Mouse (Mus musculus): ENCODE measurements around the gene Dscaml1. TPM values are rescaled to one million over a fixed set of nuclear protein-coding genes. Genes with fewer than 3 reads are reported as not detected.

Gene Dscaml1
- polyA plus RNA-seq, 1 experiment = 32.4 TPM

DNA sequence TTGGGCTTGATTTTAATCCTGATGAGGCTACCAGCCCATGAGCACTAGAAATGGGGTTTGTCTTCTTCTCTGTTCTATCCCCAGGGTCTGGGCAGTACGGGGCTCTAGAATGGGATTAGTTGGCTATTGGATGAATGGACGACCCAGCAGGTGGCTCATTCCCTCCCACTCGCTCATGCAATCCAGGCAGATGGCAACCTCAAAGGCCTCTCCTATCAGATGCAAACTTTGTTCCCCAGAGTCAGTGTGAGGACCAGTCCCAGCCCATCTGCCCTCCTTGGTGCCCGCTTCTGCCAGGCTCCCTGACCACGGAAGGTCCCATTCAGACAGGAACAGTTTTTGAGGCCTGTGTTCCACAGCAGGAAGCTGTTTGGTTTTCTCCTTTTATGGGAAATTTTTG is 123.4 kb downstream of the Dscaml1 start:
- Histone ChIP-seq H3K4me3 (ENCODE audit: control insufficient read depth, low read depth, low read length) (no peak overlapping the region), H3K27me3 (ENCODE audit: control insufficient read depth, insufficient read depth, low read length) (no peaks in the 10 kb centered on the region), H3K27ac (ENCODE audit: control insufficient read depth, insufficient read depth, low read depth, low read length) (no peak overlapping the region), H3K36me3 (ENCODE audit: control insufficient read depth, insufficient read depth, low read length) (no peaks in the 10 kb centered on the region), H3K4me1 (ENCODE audit: control insufficient read depth, insufficient read depth, low read length) (no peaks in the 10 kb centered on the region)
- no peak for TF ChIP-seq POLR2A (IDR thresholded peaks at IDR 0.05; ENCODE audit: control insufficient read depth, low read depth, low read length)
- TF ChIP-seq CTCF (IDR thresholded peaks at IDR 0.05; ENCODE audit: control insufficient read depth, insufficient read depth, insufficient replicate concordance, low read depth, low read length) = no peak

DNA sequence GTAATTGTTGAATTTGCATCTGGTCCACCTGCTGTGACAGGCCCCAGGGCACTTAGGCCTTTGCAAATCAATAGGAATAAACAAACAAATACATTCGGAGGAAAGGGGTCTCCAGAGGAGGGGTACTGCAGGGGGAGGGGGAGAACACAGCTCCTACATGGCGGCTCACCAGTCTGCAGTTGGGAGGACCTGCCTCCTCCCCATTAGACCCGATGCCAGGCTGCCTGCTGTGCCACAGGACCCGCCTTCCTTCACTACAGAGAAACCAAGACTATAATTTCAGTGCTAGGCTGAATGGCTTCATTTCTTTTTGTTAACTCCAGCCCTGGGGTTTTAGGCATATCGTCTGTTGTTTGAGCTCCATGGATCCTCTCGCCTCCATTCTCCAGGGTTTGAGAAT is 123.8 kb downstream of the Dscaml1 start:
- H3K4me1 ChIP-seq (ENCODE audit: control insufficient read depth, insufficient read depth, low read length) = peaks cover 2% of the 10 kb centered on the region; the same call in 1 of the 2 replicates

DNA sequence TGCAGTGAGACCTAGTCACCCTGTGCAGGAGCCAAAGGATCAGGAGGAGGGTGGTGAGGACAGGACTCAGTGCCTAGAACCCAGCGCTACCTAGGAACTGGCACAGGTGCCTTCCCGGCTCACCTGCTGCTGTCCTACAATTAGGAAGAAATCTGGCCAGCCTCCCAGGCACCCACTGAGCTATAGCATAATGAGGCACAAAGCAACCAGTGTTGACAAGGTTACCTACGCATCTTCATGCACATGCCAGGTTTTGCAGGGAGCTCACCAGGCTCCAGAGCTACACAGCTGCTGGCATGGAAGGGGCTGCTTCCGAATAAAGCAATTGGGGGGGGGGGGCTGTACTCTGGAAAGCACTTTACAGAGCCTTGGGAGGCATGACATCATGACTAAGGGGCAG is 124.2 kb downstream of the Dscaml1 start:
- no peaks in the 10 kb centered on the region for H3K36me3 ChIP-seq (ENCODE audit: control insufficient read depth, insufficient read depth, low read length)
- no peaks in the 10 kb centered on the region for H3K27me3 ChIP-seq (ENCODE audit: control insufficient read depth, insufficient read depth, low read length)
- peaks cover 2% of the 10 kb centered on the region; the same call in 1 of the 2 replicates for H3K4me1 ChIP-seq (ENCODE audit: control insufficient read depth, insufficient read depth, low read length)
- H3K27ac ChIP-seq (ENCODE audit: control insufficient read depth, insufficient read depth, low read depth, low read length) = no peak overlapping the region
- TF ChIP-seq CTCF (IDR thresholded peaks at IDR 0.05; ENCODE audit: control insufficient read depth, insufficient read depth, insufficient replicate concordance, low read depth, low read length) (no peak), POLR2A (IDR thresholded peaks at IDR 0.05; ENCODE audit: control insufficient read depth, low read depth, low read length) (no peak)
- H3K4me3 ChIP-seq (ENCODE audit: control insufficient read depth, low read depth, low read length) = no peak overlapping the region

More for the DNA sequence above, 123.8 kb downstream of the Dscaml1 start:
- no peak for TF ChIP-seq CTCF (IDR thresholded peaks at IDR 0.05; ENCODE audit: control insufficient read depth, insufficient read depth, insufficient replicate concordance, low read depth, low read length)
- no peak for TF ChIP-seq POLR2A (IDR thresholded peaks at IDR 0.05; ENCODE audit: control insufficient read depth, low read depth, low read length)
- Histone ChIP-seq H3K27me3 (ENCODE audit: control insufficient read depth, insufficient read depth, low read length) (no peaks in the 10 kb centered on the region), H3K27ac (ENCODE audit: control insufficient read depth, insufficient read depth, low read depth, low read length) (no peak overlapping the region), H3K4me3 (ENCODE audit: control insufficient read depth, low read depth, low read length) (no peak overlapping the region), H3K36me3 (ENCODE audit: control insufficient read depth, insufficient read depth, low read length) (no peaks in the 10 kb centered on the region)

- Histone ChIP-seq H3K27ac (ENCODE audit: control insufficient read depth, insufficient read depth, low read depth, low read length) (no peak overlapping the region), H3K4me3 (ENCODE audit: control insufficient read depth, low read depth, low read length) (no peak overlapping the region), H3K27me3 (ENCODE audit: control insufficient read depth, insufficient read depth, low read length) (no peaks in the 10 kb centered on the region), H3K4me1 (ENCODE audit: control insufficient read depth, insufficient read depth, low read length) (peaks cover 2% of the 10 kb centered on the region; the same call in 1 of the 2 replicates), H3K36me3 (ENCODE audit: control insufficient read depth, insufficient read depth, low read length) (no peaks in the 10 kb centered on the region)
- TF ChIP-seq POLR2A (IDR thresholded peaks at IDR 0.05; ENCODE audit: control insufficient read depth, low read depth, low read length) (no peak), CTCF (IDR thresholded peaks at IDR 0.05; ENCODE audit: control insufficient read depth, insufficient read depth, insufficient replicate concordance, low read depth, low read length) (no peak)
Measured at GRCm38 (mm10) chr9:45555036-45555826, 128.8 kb downstream of the Dscaml1 start.

- Histone ChIP-seq H3K4me1 (ENCODE audit: control insufficient read depth, insufficient read depth, low read length) (peaks cover 2% of the 10 kb centered on the region; the same call in 1 of the 2 replicates), H3K27me3 (ENCODE audit: control insufficient read depth, insufficient read depth, low read length) (no peaks in the 10 kb centered on the region), H3K36me3 (ENCODE audit: control insufficient read depth, insufficient read depth, low read length) (no peaks in the 10 kb centered on the region), H3K27ac (ENCODE audit: control insufficient read depth, insufficient read depth, low read depth, low read length) (no peak overlapping the region), H3K4me3 (ENCODE audit: control insufficient read depth, low read depth, low read length) (no peak overlapping the region)
- no peak for TF ChIP-seq POLR2A (IDR thresholded peaks at IDR 0.05; ENCODE audit: control insufficient read depth, low read depth, low read length)
- TF ChIP-seq CTCF (IDR thresholded peaks at IDR 0.05; ENCODE audit: control insufficient read depth, insufficient read depth, insufficient replicate concordance, low read depth, low read length) = no peak
Measured at GRCm38 (mm10) chr9:45556882-45557281, 130.5 kb downstream of the Dscaml1 start.

DNA sequence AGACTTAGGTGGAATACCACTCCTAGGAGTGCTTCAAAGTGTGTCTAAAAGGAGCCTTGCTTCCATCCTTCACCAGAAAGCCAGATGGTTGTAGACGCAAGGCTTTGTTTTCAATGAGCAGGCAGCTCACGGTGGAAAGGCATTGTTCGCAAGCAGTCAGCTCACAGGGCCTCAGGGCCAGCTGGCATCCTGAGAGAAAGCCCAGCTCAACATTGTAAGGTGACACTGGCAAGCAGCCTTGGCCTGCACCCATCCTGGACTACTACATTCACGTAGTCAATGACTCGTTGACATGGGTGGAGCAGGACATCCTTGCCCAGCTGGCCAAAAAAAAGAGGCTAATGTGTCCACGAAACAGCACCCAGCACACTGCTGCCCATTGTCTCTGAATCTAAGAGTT is 134.6 kb downstream of the Dscaml1 start:
- no peaks in the 10 kb centered on the region for H3K4me1 ChIP-seq (ENCODE audit: control insufficient read depth, insufficient read depth, low read length)
- TF ChIP-seq POLR2A (IDR thresholded peaks at IDR 0.05; ENCODE audit: control insufficient read depth, low read depth, low read length) = no peak
- TF ChIP-seq CTCF (IDR thresholded peaks at IDR 0.05; ENCODE audit: control insufficient read depth, insufficient read depth, insufficient replicate concordance, low read depth, low read length) = no peak
- H3K36me3 ChIP-seq (ENCODE audit: control insufficient read depth, insufficient read depth, low read length) = no peaks in the 10 kb centered on the region
- no peak overlapping the region for H3K4me3 ChIP-seq (ENCODE audit: control insufficient read depth, low read depth, low read length)
- no peak overlapping the region for H3K27ac ChIP-seq (ENCODE audit: control insufficient read depth, insufficient read depth, low read depth, low read length)
- H3K27me3 ChIP-seq (ENCODE audit: control insufficient read depth, insufficient read depth, low read length) = no peaks in the 10 kb centered on the region

GRCm38 (mm10) chr9:45566843-45567578 is 140.6 kb downstream of the Dscaml1 start:
- Histone ChIP-seq H3K36me3 (ENCODE audit: control insufficient read depth, insufficient read depth, low read length) (no peaks in the 10 kb centered on the region), H3K27ac (ENCODE audit: control insufficient read depth, insufficient read depth, low read depth, low read length) (no peak overlapping the region), H3K27me3 (ENCODE audit: control insufficient read depth, insufficient read depth, low read length) (no peaks in the 10 kb centered on the region), H3K4me1 (ENCODE audit: control insufficient read depth, insufficient read depth, low read length) (no peaks in the 10 kb centered on the region), H3K4me3 (ENCODE audit: control insufficient read depth, low read depth, low read length) (no peak overlapping the region)
- no peak for TF ChIP-seq CTCF (IDR thresholded peaks at IDR 0.05; ENCODE audit: control insufficient read depth, insufficient read depth, insufficient replicate concordance, low read depth, low read length)
- no peak for TF ChIP-seq POLR2A (IDR thresholded peaks at IDR 0.05; ENCODE audit: control insufficient read depth, low read depth, low read length)
